Mouse (Mus musculus) natural killer cell, adult 2 months (primary cell): ENCODE results near the gene Ing4.

ENCODE experiments used
- DNase-seq, 2 experiments: peaks; one replicate each; pipeline ENCODE4 v3.0.0; 2022; ENCODE audit warnings: low spot score in 2 of 2

Ing4 gene

DNA sequence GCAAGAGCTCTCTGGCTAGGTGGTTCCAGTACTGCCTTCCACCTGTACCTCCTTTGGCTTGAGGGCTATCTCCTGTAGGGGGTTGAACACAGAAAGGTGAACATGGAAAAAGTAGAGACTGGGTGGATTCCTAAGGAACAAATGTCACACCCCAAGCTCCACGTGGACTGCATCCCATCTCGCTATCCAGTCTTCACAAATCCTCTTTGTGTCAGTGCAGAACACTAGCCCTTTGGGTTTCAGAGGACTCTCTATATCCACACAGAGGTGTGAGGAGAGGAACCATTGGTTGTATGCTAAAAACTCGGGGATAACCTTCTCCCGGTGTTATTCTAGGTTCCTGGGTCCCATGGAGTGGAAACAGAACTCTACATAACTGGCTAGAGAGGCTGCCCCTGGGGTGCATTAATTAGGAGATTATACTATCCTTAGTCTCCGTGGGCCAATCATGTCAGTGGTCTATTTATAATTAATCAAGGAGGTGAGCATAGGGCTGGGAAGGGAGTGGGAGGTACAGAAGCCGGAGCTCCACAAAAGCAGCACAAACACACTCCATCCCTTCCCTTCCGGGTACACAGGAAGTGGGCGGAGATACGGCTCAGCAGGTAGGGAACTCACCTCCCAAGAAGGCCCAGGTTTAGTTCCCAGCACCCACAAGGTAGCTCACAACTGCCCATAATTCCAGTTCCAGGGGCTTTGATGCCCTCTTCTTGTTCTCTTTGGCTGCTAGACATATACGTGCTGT, 51.0 kb downstream of the Ing4 start:
- DNase-seq, result no peak

DNA sequence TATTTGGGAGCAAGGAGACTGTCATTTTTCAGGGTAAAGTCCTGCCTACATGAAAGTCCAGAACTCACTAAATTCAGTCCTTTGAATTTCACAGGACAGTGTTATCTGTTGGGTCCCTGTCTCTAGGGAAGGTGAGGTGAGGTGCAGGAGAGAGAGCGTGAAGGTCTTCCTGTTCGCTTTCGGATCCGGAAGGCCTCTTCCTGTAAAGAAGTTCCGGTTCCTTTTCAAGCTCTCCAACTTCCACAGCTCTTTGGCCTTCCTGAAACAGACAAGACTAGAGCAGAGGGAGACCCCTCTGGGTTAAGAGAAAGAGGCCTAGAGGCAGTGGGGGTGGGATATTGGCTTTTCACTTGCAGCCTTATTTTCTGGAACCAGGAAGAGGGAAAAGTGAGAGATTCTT, 52.8 kb downstream of the Ing4 start:
- no peak for DNase-seq

DNA sequence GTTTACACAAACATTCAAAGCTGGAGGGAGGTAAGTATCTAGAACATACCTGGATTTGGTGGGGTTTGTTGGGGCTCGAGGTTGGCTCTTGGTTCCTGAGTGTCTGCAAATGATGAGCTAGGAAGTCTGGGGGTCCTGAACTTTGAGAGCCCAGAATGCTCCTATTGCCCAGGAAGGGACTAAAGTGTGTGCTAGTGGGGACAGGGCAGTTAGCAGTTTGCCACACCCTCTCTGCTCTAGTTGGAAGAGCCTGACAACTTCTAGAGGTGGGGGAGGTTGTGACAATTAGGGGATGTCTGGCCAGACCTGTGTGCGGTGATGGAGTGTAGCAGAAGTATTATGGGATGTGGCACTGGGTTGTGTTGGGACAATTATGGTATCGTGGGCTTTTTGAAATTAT, 55.3 kb downstream of the Ing4 start:
- no peak for DNase-seq

DNA sequence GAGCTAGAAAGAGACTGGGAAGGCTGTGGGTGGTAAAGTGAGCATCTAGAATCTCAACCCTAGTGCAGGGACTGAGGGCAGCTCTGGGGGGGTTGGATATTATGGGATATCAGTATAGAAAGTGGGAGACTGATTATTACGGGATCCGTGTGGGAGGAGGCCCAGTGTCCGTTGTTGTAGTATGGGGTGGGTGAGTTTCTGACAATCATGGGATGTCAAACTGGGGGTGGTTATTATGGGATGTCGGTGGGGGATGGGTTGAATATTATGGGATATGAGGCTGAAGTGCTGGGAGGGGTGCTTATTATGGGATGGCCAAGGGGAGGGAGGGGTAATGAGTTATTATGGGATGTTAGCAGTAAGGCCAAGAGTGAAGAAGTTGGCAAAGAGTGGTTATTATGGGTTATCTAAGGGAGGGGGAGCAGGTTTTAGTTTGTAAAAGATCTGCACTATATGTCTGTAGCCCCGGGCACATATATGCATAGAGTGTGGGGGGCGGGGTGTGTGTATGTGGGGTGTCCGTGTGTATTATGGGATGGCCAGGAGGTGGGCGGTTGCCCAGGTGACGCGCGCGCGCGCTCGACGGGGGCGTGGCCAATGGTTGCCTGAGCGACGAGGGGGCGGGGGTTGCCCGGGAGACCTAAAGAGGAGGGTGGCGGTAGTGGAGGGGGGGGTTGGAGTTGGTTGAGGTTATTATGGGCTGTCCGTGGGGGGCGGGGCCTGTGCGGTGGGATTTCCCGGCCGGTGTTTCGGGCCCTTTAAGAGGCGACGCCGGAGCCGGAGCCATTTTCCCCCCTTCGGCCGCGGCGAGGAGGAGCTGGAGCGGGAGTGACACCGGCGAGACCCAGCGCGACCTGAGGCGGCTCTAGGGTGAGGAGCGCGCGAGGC, 56.1 kb downstream of the Ing4 start, which contains the start of gene Chd4:
Gene Chd4 (plus strand): TSS at position 591 of the 888 bp plus-strand sequence.
- peak; percentile 90 to 92 for DNase-seq

DNA sequence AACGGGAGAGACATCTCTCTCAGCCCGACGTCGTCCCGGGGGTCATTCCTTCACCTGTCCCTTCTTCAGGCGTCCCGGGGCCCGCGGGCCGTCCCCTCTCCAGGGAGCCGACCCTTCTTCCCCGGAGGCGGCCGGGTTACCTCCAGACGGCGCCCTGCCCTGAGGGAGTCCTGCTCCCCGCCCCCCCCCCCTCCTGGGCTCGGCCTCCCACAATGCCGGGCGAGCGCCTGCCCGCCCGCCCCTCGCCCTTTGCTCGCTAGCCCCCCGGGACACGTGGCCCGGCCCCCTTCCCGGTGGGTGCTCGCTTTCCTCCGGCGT, 56.7 kb downstream of the Ing4 start:
- DNase-seq, result no peak

DNA sequence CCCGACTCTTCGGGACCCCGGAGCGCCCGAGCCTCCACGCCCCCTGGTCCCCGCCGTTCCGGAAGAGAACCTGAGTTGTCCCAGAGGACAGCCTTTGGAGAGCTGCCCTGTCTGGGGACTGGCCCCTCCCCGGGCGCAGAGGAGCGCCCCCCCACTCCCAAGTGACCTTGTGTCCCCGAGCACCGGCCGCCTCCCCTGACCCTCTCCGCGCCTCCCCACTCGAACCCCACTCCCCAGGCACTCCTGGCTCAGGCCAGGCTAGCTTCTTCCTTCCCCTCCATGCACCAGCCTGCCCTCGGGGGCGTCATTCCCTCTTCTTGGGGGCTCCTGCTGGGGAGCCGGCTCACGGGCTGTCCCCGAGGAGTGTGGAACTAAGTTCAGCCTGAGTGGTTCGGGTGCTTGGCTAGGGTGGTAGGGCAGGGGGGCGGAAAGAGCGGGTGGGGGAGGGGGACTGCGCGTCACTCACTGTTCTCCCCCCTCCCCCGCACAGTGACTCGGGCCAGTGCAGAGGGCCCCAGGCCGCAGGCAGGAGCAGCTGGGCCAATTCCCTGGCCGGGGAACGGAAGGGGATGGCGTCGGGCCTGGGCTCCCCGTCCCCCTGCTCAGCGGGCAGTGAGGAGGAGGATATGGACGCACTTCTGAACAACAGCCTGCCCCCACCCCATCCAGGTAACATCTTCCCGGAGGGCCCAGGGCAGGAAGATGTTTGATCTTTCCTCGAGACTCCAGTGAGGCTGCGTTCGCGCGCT, 57.2 kb downstream of the Ing4 start:
- peak; percentile 28 to 48 for DNase-seq

DNA sequence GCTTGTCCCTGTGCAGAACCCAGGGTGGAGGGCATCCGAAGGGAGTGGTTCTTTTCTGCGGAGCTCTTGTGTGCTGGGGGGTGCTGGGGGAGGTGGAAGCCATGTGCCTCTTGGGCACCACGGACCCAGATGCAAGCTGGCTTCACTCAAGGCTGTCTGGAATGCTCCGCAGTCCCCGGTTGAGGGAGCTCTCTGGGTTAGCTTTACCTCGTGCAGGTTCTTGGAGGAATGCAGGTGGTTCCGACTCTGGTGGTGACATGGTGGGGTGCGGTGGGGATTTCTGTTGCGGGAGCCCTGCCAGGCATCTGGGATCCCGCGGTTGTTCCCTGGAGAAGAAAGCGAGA, 57.8 kb downstream of the Ing4 start:
- DNase-seq, result no peak

DNA sequence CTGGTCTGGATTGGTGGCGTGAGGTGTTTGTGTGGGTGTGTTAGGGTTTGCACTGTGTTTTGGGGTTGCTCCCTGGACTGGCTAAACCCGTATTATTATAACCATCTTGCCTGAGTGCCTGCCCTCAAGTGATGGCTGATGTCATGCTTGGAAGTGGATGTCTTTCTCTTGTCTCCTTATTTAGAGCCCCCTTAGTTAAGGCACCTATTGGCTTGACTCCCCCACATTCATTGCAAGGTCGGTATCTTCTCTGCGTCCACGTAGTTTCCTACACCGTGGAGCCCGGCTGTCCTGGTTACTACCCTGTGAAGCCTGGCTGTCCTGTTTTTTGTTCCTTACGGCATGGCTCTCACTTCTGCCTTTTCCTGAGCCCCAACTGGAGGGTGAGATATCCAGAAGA, 58.4 kb downstream of the Ing4 start:
- DNase-seq, result no peak

DNA sequence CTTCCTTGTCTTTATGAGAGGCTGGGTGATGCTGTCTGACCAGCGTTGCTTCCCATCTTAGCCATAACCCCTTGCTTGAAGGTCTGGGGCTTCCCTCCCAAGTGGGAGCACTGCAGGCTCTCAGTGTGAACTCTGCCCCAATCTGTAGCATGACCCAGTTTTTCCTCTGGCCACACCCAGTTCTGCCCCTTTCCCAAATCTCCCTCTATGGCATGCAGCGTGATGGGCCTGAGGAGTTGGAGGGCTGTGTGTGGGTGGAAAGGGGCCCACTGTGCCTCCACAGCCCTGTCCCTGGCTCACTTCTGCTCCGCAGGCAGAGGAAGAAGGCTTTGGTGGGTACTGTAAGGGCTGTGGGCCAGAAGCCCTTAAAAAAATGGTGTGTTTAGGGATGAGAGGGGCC, 59.0 kb downstream of the Ing4 start:
- DNase-seq, result no peak
